Mouse (Mus musculus) spleen, adult 12 weeks (tissue): ENCODE data around the gene Fnip2.
"Not testable (repeated sequence)": the region's sequence is repeated elsewhere in the genome, so short reads cannot be mapped to it uniquely, and the experiment has no call there.

Source experiments
- DNase-seq: peaks from one replicate; pipeline ENCODE4 v3.0.0; 2022; ENCODE audit warnings: low spot score

Gene Fnip2

DNA sequence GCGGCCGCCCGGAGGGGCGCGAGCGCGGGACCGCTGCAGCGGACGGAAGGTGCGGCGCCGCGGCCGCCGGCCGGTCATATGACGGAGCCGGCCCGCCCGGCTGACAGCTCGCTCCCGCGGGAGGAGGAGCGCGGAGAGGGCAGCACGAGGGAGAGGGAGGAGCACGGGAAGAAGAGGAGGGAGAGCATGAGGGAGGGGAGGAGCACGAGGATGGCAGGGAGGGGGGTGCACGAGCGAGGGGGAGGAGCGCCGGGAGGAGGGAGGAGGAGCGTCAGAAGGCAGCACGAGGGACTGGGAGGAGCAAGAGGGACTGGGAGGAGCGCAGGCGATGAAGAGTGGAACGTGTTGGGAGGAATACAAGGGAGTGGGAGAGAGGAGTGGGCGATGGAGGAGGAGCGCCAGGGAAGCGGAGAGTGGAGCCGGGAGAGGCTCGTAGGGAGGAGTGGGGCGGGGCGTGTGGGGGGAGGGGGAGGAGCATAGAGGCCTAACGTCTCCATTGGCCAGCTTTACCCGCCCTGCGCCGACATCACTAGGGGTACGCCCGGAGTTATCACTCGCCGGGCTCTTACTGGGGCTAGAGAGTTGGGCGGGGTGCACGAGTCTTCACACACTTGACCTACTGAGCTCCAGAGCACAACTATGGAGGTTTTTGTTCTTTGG, at the start of gene Fnip2:
TSS of gene Fnip2 (minus strand) at position 94 of the 660 bp plus-strand sequence.
- DNase-seq, result peak; percentile 81

DNA sequence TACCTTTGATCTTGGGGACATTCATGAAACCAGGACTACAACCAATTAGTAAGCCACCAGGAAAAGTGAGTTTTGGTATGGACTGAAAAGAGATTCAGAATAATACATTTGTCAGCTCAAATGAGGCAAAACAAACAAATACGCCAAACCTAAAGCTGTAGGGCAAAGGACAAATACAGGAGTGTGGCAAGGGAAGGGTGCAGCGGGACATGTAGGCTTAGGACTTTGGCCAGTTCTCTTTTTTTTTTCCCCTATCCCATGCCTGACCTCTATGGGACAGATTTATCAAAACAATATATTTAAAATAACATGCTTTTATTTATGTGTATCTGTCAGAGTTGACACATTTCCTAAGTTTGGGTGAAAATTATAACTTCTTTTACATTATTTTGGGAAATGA, 42.3 kb upstream of the Fnip2 start:
- DNase-seq, result no peak

DNA sequence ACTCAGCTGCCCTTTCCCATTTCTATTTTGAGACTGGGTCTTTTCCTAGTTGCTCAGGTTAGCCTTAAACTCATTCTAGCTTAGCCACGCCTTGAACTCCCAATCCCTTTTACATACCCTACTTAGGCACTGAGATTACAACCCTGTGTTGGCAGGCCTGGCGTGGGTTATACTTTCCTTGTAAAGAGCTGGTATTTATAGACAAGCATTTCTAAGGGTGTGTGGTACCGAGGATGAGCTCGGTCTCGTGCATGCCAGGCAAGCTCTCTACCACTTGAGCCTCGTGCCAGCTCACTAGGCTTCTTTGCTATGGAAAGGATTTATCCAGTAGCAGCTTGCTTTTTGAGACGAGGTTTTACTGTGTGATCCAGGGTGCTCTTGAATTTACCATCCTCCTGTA, 27.9 kb upstream of the Fnip2 start:
- DNase-seq, result no peak

DNA sequence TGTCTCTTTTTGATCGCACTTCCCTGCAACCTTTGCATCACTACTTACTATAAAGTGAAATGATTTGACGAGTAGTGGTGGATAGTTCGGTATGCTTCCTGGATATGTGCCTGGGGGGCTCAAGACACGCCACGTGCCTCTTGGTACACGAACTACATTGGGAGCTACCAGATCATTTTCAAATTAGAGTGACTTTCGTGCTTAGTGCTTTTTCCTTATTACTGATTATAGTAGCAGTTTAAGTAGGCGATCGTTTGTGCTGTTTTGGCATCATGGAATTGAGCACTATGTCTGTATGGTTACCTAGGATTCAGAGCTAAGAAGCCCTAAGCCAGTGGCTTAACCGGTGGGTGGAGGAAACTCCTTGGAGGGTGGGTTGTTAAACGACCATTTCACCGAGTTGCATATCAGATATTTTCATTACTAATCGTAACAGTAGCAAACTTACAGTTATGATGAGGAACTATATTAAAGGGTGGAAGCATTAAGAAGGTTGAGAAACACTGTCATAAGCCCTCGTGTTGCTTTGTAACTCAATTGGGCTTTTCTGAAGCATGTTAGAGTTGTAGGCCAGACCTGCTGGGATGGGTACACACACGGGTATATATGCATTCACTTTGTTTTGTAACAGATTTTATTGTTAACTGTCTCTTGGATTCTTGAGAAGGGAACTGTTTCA, 24.3 kb upstream of the Fnip2 start:
- DNase-seq, result no peak

DNA sequence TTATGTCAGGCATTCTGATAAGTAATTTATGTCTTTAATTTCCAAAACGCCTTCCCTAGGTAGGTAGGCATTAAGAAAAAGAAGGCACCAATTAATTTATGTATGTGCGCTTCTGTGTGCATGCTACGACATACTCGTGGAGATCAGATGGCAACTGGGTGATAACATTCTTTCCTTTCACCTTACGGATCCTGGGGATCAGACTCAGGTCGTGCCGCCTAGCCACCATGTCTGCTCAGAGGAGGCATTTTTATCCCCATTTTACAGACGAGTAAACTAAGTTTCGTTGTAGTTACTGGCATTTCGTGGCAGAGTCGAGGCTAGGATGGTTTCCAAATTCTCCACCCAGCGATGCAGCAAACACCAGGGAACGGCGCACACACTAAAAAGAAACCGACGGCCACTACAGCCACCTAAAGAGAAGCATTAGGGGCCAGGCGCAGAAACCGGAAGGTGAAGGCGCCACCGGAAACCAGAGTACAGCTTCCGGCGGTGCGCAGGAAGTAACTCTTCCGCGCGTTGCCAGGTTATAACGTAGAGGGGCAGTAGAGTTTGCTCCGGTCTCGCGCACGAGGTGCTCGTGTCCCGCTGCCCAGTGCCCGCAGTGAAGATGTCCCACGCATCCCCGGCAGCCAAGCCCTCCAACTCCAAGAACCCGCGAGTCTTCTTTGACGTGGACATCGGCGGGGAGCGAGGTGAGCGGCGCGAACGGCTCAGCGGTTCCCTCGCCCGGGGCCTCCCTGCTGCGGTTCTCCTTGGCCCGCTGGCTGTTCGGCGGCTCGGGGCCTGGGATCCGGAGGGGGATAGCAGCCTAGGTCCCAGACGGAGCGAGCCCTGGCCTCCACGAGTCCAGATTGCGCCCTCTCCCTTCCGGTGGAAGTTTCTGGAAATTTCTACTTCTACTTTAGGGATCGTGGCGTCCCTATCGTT, 23.5 kb upstream of the Fnip2 start, which contains the start of gene Ppid:
TSS of gene Ppid (plus strand) at position 480 of the 930 bp plus-strand sequence.
- DNase-seq, result peak; percentile 71

DNA sequence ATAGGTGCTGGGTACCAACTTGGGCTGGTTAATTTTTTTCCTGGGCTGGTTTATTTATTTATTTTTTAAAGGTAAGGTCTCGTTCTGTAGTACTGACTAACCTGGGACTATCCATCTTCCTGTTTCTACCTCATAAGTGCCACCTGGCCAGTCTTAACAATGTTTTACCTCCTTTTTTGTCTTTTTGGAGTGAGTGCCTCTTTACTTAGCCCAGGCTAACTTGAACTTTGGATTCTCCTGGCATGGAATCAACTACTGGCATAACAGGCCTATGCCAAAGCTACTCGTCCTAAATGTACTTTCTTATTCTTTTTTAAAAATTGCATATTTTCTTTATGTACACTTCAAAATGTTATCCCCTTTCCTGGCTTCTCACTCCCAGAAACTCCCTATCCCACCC, 22.1 kb upstream of the Fnip2 start:
- DNase-seq, result no peak

DNA sequence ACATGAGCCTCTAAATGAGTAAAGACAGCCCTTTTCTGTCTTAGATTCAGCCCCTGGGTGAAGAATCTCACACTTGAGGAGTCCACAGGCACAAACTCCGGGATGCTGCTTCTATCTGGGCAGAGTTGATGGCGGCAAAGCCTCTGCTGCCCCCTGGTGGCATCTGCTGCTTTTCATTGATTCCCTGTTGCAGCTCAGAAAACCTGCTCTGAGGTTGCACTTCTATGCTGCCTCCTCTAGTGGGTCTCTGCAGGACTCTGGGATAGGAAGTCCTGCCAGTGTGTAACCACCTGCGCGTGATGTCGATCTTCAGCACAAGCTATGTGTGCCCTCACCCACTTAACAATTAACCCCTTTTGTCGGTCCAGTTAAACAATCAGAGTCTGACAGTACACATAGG, 19.2 kb upstream of the Fnip2 start:
- peak; percentile 82 for DNase-seq

DNA sequence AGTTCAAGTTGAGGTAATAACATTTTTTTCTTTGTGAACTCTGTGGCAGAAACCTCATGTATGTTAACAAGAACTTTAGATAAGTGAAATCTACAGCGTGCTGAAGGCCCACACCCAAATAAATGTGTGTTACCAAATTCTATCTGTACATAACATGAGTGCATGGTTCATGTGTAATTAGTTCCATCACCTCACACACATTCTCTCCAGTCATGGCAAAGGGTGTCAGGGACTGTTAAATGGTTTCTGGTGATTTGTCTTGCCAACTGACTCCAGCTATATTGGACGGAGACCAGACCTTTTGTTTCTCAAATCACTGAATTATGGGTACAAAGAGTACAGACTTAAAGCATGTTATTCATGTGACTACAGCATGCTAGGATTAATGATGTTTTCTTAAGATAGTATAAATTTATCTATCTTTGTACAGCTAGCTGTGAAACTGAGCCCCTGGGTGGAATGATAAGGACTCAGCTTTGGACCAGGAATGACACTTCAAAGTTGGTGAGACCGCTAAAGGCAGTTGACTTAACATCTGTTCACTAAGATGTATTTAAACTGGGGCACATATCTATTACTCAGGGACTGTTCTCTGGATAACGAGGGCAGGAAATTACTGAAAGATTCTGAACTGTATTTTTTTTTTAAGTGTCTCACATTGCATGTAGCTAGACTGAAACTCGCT, 12.4 kb upstream of the Fnip2 start:
- peak; percentile 55 for DNase-seq

DNA sequence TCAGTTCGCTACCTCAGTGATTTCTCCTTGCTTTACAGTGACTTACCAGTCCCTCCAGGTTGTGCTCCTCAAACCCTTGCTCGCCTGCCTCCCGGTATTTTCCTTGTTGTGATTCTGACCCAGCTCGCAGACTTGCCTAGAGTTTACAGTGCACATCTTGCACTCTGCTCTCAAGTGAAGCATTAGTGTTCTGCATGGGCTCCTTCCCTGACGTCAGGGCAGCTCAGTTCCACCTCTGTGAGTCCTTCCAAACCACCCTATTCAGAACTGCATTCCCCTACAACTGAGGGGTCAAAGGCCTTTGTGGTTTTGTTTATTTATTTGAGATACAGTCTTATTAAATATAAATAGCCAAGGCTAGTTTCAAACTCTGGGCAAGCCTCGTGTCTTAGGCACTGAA, 10.6 kb upstream of the Fnip2 start:
- no peak for DNase-seq

DNA sequence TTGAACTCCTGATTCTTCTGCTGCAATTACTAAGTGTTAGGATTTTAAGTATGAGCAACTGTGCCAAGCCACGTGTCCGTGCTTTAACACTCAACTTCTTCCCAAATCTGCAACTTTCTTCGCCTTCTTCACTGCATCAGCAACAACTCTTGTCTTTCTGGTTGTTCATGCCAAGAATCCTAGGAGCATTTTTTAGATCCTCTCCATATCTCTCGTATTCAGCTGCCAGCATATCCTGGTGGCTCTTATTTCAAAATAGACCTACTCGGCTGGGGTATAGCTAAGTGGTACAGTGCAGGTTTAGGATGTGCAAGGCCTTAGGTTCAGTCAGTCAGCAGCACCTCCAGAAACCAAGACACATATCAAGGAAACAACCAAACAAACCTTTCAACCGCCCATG, 10.0 kb upstream of the Fnip2 start:
- DNase-seq, result no peak

DNA sequence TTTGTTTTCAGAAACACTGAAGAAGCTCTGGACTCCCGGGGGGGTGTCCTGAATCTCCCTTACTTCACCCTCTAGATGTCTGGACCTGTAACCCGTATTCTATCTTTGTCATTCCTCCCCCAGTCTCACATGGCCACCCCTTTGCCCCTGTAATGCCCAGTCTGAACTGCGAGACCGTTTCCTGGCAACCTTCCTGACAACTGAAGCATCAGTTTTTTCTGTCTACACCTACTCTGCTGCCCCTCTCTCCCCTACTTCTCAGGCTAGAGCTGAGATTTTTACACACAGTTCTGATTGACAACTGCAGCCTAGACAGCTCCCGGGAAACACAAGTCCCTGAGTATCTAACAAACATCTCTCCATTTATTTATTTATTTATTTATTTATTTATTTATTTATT, 9.3 kb upstream of the Fnip2 start:
- no peak for DNase-seq

DNA sequence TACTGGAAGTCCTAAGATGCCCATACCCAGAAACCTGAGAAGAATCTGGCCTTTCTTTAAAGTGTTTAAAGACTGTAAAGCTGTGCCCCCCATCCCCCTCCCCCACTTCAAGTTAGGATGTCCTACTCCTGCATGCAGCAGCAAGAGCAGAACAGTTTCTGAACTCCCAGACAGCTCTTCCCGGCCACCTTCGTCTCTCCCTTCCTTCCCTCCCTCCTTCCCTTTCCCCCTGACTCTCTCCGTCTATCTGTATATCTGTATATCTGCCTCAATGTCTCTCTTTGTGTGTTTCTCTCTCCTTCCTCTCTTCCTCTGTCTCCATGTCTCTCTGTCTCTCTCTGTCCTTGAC, 8.8 kb upstream of the Fnip2 start:
- no peak for DNase-seq

DNA sequence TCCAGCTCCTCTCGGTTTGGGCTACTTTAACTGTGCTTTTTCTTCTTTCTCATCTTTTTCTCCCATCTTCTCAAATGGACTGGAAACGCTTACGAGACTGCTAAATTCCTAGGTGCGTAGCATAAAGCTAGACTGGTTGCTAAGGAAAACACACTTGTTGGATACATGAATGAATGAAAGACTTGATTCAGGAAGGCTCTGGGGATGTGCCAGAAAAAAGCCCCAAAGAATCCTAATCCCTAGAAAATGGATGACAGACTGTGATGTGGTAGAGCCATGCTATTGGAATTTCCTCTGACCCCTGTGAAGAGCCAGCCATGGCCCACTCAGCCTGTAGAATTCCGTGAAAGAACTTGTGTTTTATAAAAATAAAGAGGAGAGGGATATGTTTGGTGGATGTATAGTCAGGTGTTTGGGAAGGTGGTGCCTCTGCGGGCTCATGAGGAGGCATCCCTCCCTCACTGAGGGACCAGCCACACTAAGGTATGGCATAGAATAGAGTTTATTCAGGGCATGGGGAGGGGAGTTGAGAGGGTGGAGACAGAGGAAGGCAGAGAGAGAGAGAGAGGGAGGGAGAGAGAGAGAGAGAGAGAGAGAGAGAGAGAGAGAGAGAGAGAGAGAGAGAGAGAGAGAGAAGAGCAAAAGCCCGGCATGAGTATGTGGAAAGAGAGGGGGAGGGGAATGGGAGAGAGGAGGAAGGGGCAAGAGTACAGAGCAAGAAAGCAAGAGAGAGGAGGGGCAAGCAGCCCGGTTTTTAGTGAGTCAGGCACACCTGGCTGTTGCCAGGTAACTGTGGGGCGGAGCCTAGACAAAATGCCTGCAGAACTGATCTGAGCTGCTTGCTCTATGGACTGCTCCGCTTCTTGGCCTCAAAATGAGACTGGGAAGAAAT, 8.2 kb upstream of the Fnip2 start:
- no peak for DNase-seq

DNA sequence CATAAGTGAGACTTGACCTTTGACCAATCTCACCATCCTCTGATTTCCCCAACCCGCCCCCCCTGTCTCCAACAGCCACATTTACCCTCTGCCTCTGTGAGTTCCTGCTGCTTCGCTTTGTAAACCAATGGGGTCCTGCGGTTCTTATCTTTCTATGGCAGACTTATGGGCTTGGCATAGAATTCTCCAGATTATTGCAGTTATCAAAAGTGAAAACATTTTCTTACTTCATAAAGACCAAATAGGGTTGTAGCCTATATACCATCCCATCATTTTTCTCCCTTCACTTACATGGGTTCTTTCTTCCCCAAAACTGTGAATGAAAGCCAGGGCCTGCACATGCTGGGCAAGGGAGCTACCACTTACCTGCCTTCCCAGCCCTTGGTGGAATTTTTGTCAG, 6.7 kb upstream of the Fnip2 start:
- peak; percentile 26 for DNase-seq

DNA sequence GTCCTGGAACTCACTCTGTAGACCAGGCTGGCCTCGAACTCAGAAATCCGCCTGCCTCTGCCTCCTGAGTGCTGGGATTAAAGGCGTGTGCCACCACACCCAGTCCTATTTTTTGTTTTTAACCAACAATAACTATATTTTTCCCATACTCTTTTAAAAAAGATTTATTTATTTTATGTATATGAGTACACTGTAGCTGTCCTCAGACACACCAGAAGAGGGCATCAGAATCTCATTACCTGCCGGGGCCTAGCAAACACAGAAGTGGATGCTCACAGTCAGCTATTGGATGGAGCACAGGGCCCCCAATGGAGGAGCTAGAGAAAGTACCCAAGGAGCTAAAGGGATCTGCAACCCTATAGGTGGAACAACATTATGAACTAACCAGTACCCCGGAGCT, 5.8 kb upstream of the Fnip2 start:
- DNase-seq, result not testable (repeated sequence)

DNA sequence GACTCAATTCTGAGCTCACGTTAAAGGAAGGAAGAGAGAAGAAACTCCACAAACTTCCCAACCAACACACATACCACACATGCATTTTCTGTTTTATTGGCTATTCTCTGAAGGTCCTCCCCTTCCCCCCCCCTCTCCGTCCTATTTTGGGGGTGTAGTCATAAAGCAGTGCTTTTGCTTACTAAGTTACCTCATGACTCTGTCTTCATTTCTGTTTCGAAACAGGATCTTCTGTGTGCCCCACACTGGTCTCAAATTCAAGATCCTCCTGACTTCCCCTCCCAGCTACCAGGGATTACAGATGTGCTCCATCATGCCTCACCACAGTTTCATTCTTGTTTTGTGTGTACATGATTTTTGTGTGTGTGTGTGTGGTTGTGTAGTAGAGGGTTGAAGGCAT, 4.8 kb upstream of the Fnip2 start:
- DNase-seq, result no peak

DNA sequence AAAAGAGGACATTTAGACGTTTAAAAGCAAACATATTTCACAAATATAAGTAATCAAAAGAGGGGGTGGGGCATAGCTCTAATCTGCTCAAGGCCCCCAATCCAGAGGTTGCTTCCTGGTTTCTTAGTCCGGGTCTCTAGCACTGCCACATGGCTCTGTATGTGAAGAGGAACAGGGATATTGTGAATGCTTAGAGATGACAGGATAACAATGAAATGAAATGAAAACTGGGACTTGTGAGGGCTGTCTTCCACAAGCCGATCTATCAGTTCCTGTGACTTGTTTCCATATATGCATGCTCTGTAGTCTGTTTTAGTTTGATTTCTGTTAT, 1.7 kb upstream of the Fnip2 start:
- no peak for DNase-seq

DNA sequence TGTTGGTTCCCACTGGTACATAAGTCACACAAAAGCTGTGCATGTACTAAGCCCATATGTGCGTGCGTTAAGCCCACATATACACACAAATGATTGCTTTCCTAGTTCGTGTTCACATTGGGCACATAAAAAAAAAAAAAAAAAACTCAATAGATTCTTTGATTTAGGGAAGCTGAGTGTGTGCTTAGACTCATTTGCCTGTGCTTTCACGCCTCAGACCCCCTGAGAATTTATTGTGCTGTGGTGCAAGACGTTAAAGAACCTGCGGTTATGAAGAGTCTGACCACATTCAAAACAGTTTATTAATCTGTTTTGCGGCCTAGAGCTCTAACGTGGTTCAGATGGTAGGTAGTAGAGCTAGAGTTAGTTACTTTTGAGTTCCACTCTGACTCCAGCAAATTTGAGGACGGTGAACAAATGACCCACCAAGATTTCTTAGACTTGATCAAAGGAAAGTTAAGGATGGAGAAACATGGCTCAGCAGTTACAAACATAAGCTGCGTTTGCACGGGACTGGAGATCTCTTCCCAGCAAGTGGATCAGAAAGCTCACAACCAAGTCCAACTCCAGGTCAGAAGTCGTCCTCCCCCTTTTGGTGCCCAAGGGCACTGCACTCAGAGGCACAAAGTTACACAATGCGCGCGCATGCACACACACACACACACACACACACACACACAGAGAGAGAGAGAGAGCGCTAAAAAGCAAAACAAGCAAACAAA, 1.2 kb upstream of the Fnip2 start:
- no peak for DNase-seq

DNA sequence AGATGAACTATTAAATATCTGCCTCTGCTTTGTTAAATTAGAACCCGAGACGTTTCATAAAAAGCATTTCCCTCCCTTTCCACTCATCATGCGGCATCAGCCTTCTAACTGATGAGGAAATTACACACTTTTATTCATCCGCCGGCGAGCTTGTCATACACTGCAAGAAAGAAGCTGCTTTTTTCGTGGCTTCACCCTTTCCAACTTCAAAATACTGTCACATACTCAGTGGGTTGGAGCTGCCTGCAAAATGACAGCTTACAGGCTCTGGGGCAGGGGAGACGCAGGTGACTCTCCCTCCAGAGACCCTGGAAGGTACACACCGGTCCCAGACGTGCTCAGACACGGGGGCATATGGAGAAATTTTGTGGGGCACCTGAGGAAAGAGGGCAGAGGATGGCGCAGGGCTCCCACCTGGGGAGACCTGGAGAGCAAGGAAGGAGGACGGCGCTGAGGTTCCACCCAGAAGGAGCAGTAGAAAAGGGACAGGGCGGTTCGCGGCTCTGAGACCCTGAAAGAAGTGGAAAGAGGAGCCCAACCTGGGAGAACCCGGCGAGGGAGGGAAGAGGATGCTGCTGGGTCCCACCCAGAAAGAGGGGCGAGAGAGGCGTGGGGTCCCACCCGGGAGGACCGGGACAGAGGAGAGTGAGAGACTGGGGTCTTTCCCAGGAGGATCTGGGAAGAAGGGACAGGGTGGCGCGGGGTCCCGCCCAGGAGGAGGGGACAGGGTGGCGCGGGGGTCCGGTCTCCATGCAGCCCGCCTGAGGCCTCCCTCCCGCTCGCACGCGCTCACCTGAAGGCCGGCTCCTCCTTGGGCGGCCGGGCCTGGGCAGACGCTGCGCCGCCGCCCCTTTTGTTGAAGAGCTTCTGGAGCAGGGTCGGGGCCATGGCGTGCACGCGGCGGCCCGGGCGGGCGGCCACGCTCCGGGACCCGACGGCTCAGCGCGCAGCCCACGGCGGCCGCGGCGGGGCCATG, 592 bp downstream of the Fnip2 start:
- DNase-seq, result no peak
